Mouse (Mus musculus) testis, adult 2 months (tissue): ENCODE measurements around the gene Map2k3. TPM values are rescaled to one million over a fixed set of nuclear protein-coding genes. Genes with fewer than 3 reads are reported as not detected.

Experiments
- H3K27ac ChIP-seq: fragments of 200-500 bp; 2 replicates; pipeline ENCODE4 v1.5.1; 2012; ENCODE audit warnings: low read depth, low read length; ENCODE audit not compliant: control insufficient read depth, insufficient read depth
- H3K27me3 ChIP-seq: fragments of 200-500 bp; 2 replicates; pipeline ENCODE4 v1.6.1; 2012; ENCODE audit warnings: mild to moderate bottlenecking, low read length, moderate library complexity; ENCODE audit not compliant: control insufficient read depth, insufficient read depth
- H3K36me3 ChIP-seq: fragments of 200-500 bp; 2 replicates; pipeline ENCODE4 v1.6.1; 2012; ENCODE audit warnings: mild to moderate bottlenecking, low read length; ENCODE audit not compliant: control insufficient read depth, insufficient read depth
- H3K4me1 ChIP-seq: fragments of 200-500 bp; 2 replicates; pipeline ENCODE4 v1.6.1; 2012; ENCODE audit warnings: low read length; ENCODE audit not compliant: control insufficient read depth, insufficient read depth
- H3K4me3 ChIP-seq: fragments of 200-500 bp; 2 replicates; pipeline ENCODE4 v1.5.1; 2012; ENCODE audit warnings: low read depth, mild to moderate bottlenecking, low read length, moderate library complexity, mixed read lengths; ENCODE audit not compliant: control insufficient read depth
- CTCF ChIP-seq: fragments of 200-500 bp; IDR thresholded peaks from 2 replicates; pipeline ENCODE4 v1.5.1; 2012; ENCODE audit warnings: low read depth, mild to moderate bottlenecking, inconsistent platforms, low read length, moderate library complexity; ENCODE audit not compliant: control insufficient read depth, insufficient read depth, insufficient replicate concordance
- POLR2A ChIP-seq: fragments of 200-500 bp; IDR thresholded peaks from 2 replicates; pipeline ENCODE4 v1.6.1; 2012; ENCODE audit warnings: low read depth, mild to moderate bottlenecking, inconsistent platforms, low read length, moderate library complexity; ENCODE audit not compliant: control insufficient read depth
- polyA plus RNA-seq: library from polyadenylated mRNA; depleted of rRNA; stranded (reverse); fragments of >200 nt; gene quantifications from 2 replicates; pipeline ENCODE4 v1.2.3, GENCODE M21; 2012

Map2k3 gene
- polyA plus RNA-seq, 1 experiment, result 36.6 TPM

GRCm38 (mm10) chr11:60958948-60959347 is 27.1 kb downstream of the Map2k3 start:
- no peak overlapping the region for H3K4me3 ChIP-seq
- H3K36me3 ChIP-seq, result no peaks in the 10 kb centered on the region
- peaks cover 1% of the 10 kb centered on the region; the same call in 1 of the 2 replicates for H3K4me1 ChIP-seq
- no peak for TF ChIP-seq POLR2A
- no peak for TF ChIP-seq CTCF
- H3K27me3 ChIP-seq, result no peaks in the 10 kb centered on the region
- no peak overlapping the region for H3K27ac ChIP-seq

- H3K36me3 ChIP-seq, result no peaks in the 10 kb centered on the region
- H3K4me1 ChIP-seq, result no peaks in the 10 kb centered on the region
- no peaks in the 10 kb centered on the region for H3K27me3 ChIP-seq
- no peak for TF ChIP-seq POLR2A
- no peak for TF ChIP-seq CTCF
- H3K4me3 ChIP-seq, result no peak overlapping the region
- H3K27ac ChIP-seq, result no peak overlapping the region
These were observed 29.3 kb downstream of the Map2k3 start for GRCm38 (mm10) chr11:60961176-60961575.

GRCm38 (mm10) chr11:60962709-60963108 is 30.9 kb downstream of the Map2k3 start:
- no peaks in the 10 kb centered on the region for H3K27me3 ChIP-seq
- no peaks in the 10 kb centered on the region for H3K4me1 ChIP-seq
- no peaks in the 10 kb centered on the region for H3K36me3 ChIP-seq
- no peak overlapping the region for H3K27ac ChIP-seq
- no peak overlapping the region for H3K4me3 ChIP-seq
- TF ChIP-seq POLR2A (no peak), CTCF (no peak)

- Histone ChIP-seq H3K4me3 (no peak overlapping the region), H3K4me1 (no peaks in the 10 kb centered on the region), H3K27ac (no peak overlapping the region), H3K27me3 (no peaks in the 10 kb centered on the region), H3K36me3 (no peaks in the 10 kb centered on the region)
- TF ChIP-seq CTCF (no peak), POLR2A (no peak)
These were observed 35.1 kb downstream of the Map2k3 start for GRCm38 (mm10) chr11:60966974-60967373.

GRCm38 (mm10) chr11:60975097-60975496 is 43.3 kb downstream of the Map2k3 start:
- Histone ChIP-seq H3K4me3 (no peak overlapping the region), H3K27ac (no peak overlapping the region), H3K27me3 (no peaks in the 10 kb centered on the region), H3K4me1 (no peaks in the 10 kb centered on the region), H3K36me3 (no peaks in the 10 kb centered on the region)
- TF ChIP-seq CTCF, result no peak
- TF ChIP-seq POLR2A, result no peak

GRCm38 (mm10) chr11:60976234-60976633 is 44.4 kb downstream of the Map2k3 start:
- H3K4me3 ChIP-seq, result no peak overlapping the region
- H3K4me1 ChIP-seq, result no peaks in the 10 kb centered on the region
- H3K36me3 ChIP-seq, result no peaks in the 10 kb centered on the region
- no peaks in the 10 kb centered on the region for H3K27me3 ChIP-seq
- no peak overlapping the region for H3K27ac ChIP-seq
- no peak for TF ChIP-seq POLR2A
- no peak for TF ChIP-seq CTCF

GRCm38 (mm10) chr11:60976742-60977141 is 44.9 kb downstream of the Map2k3 start:
- no peak overlapping the region for H3K27ac ChIP-seq
- no peaks in the 10 kb centered on the region for H3K4me1 ChIP-seq
- TF ChIP-seq POLR2A (no peak), CTCF (no peak)
- H3K4me3 ChIP-seq, result no peak overlapping the region
- H3K36me3 ChIP-seq, result no peaks in the 10 kb centered on the region
- H3K27me3 ChIP-seq, result no peaks in the 10 kb centered on the region

GRCm38 (mm10) chr11:60977153-60977552 is 45.3 kb downstream of the Map2k3 start:
- no peak for TF ChIP-seq CTCF
- no peak for TF ChIP-seq POLR2A
- no peaks in the 10 kb centered on the region for H3K27me3 ChIP-seq
- no peak overlapping the region for H3K27ac ChIP-seq

More at GRCm38 (mm10) chr11:60977153-60977552, 45.3 kb downstream of the Map2k3 start:
- Histone ChIP-seq H3K4me3 (no peak overlapping the region), H3K4me1 (no peaks in the 10 kb centered on the region), H3K36me3 (no peaks in the 10 kb centered on the region)
